Mouse (Mus musculus): Measurements from ENCODE around the gene Samd9l. TPM values are rescaled to one million over a fixed set of nuclear protein-coding genes. Genes with fewer than 3 reads are reported as not detected.
"Not testable (repeated sequence)": the region's sequence is repeated elsewhere in the genome, so short reads cannot be mapped to it uniquely, and the experiment has no call there.

Samd9l gene
- 6.5 and 7.1 TPM in 2 replicates for polyA plus RNA-seq (2014; fragmentation: Nextera tagmentation; extraction: Ambion mirVana)

GRCm38 (mm10) chr6:3399340-3400068 is at the start of gene Samd9l:
Gene Samd9l (minus strand): TSS chr6:3399572.
- H3K9ac ChIP-seq (ENCODE audit: low read length); H3K9me3 ChIP-seq (ENCODE audit: control insufficient read depth, low read length); H3K27me3 ChIP-seq (replicated peaks; ENCODE audit: control insufficient read depth, insufficient read depth, low read length); H3K27ac ChIP-seq (ENCODE audit: low read depth); H3K36me3 ChIP-seq (ENCODE audit: control insufficient read depth, insufficient read depth, low read length); H3K4me1 ChIP-seq (replicated peaks; ENCODE audit: control insufficient read depth, insufficient read depth, low read length): not testable (repeated sequence)
- Histone ChIP-seq H3K4me2 (ENCODE audit: low read length) (peak within 1 kb of the TSS; percentile 41), H3K4me3 (ENCODE audit: low read depth, low read length) (peak within 1 kb of the TSS; percentile 20)
- DNase-seq (ENCODE audit: low spot score) = peak; percentile 53
- peak; percentile 74; the same call in 1 of the 2 replicates for ATAC-seq (replicated peaks; ENCODE audit: low FRiP score, low TSS enrichment, low read depth)
- WGBS = 41% methylated on average over 4 of the region's 4 CpGs

GRCm38 (mm10) chr6:3447404-3447803 is 48.0 kb upstream of the Samd9l start:
- no peaks in the 10 kb centered on the region for H3K9me3 ChIP-seq (ENCODE audit: control insufficient read depth, low read length)
- no peaks in the 10 kb centered on the region for H3K4me1 ChIP-seq (replicated peaks; ENCODE audit: control insufficient read depth, insufficient read depth, low read length)
- DNase-seq (ENCODE audit: low spot score) = peak; percentile 77
- no peak overlapping the region for H3K4me2 ChIP-seq (ENCODE audit: low read length)
- peak; percentile 60 for ATAC-seq (replicated peaks; ENCODE audit: low FRiP score, low TSS enrichment, low read depth)
- H3K36me3 ChIP-seq (ENCODE audit: control insufficient read depth, insufficient read depth, low read length) = no peaks in the 10 kb centered on the region
- H3K9ac ChIP-seq (ENCODE audit: low read length) = no peak overlapping the region
- H3K27ac ChIP-seq (ENCODE audit: low read depth) = no peak overlapping the region
- 6% methylated on average over 5 of the region's 5 CpGs for WGBS
- H3K4me3 ChIP-seq (ENCODE audit: low read depth, low read length) = no peak overlapping the region
- H3K27me3 ChIP-seq (replicated peaks; ENCODE audit: control insufficient read depth, insufficient read depth, low read length) = no peaks in the 10 kb centered on the region

- 15% methylated on average over 1 of the region's 1 CpGs for WGBS
- Histone ChIP-seq H3K4me3 (ENCODE audit: low read depth, low read length) (no peak overlapping the region), H3K9ac (ENCODE audit: low read length) (no peak overlapping the region), H3K27ac (ENCODE audit: low read depth) (no peak overlapping the region), H3K27me3 (replicated peaks; ENCODE audit: control insufficient read depth, insufficient read depth, low read length) (no peaks in the 10 kb centered on the region), H3K9me3 (ENCODE audit: control insufficient read depth, low read length) (no peaks in the 10 kb centered on the region), H3K4me1 (replicated peaks; ENCODE audit: control insufficient read depth, insufficient read depth, low read length) (no peaks in the 10 kb centered on the region), H3K4me2 (ENCODE audit: low read length) (no peak overlapping the region), H3K36me3 (ENCODE audit: control insufficient read depth, insufficient read depth, low read length) (no peaks in the 10 kb centered on the region)
- ATAC-seq (replicated peaks; ENCODE audit: low FRiP score, low TSS enrichment, low read depth) (no peak), DNase-seq (ENCODE audit: low spot score) (no peak)
Observed at GRCm38 (mm10) chr6:3443905-3444304, 44.5 kb upstream of the Samd9l start.

- no peak overlapping the region for H3K27ac ChIP-seq (ENCODE audit: low read depth)
- H3K36me3 ChIP-seq (ENCODE audit: control insufficient read depth, insufficient read depth, low read length) = no peaks in the 10 kb centered on the region
- H3K9me3 ChIP-seq (ENCODE audit: control insufficient read depth, low read length) = no peaks in the 10 kb centered on the region
- no peak for DNase-seq (ENCODE audit: low spot score)
- H3K9ac ChIP-seq (ENCODE audit: low read length) = no peak overlapping the region
- no peak overlapping the region for H3K4me3 ChIP-seq (ENCODE audit: low read depth, low read length)
- no peak overlapping the region for H3K4me2 ChIP-seq (ENCODE audit: low read length)
- no peak for ATAC-seq (replicated peaks; ENCODE audit: low FRiP score, low TSS enrichment, low read depth)
- H3K4me1 ChIP-seq (replicated peaks; ENCODE audit: control insufficient read depth, insufficient read depth, low read length) = no peaks in the 10 kb centered on the region
- H3K27me3 ChIP-seq (replicated peaks; ENCODE audit: control insufficient read depth, insufficient read depth, low read length) = no peaks in the 10 kb centered on the region
Observed at GRCm38 (mm10) chr6:3436087-3436486, 36.7 kb upstream of the Samd9l start.

- not testable (repeated sequence) for H3K9me3 ChIP-seq (ENCODE audit: control insufficient read depth, low read length); ATAC-seq (replicated peaks; ENCODE audit: low FRiP score, low TSS enrichment, low read depth); H3K27me3 ChIP-seq (replicated peaks; ENCODE audit: control insufficient read depth, insufficient read depth, low read length); DNase-seq (ENCODE audit: low spot score); H3K4me2 ChIP-seq (ENCODE audit: low read length); H3K36me3 ChIP-seq (ENCODE audit: control insufficient read depth, insufficient read depth, low read length); H3K9ac ChIP-seq (ENCODE audit: low read length); H3K27ac ChIP-seq (ENCODE audit: low read depth); H3K4me3 ChIP-seq (ENCODE audit: low read depth, low read length); H3K4me1 ChIP-seq (replicated peaks; ENCODE audit: control insufficient read depth, insufficient read depth, low read length)
- WGBS = 80% methylated on average over 2 of the region's 2 CpGs
Observed at GRCm38 (mm10) chr6:3430976-3431375, 31.6 kb upstream of the Samd9l start.

- H3K9me3 ChIP-seq (ENCODE audit: control insufficient read depth, low read length) = no peaks in the 10 kb centered on the region
- no peaks in the 10 kb centered on the region for H3K36me3 ChIP-seq (ENCODE audit: control insufficient read depth, insufficient read depth, low read length)
- WGBS = 86% methylated on average over 1 of the region's 1 CpGs
- no peak overlapping the region for H3K4me3 ChIP-seq (ENCODE audit: low read depth, low read length)
- H3K4me2 ChIP-seq (ENCODE audit: low read length) = no peak overlapping the region
- H3K27ac ChIP-seq (ENCODE audit: low read depth) = no peak overlapping the region
- no peaks in the 10 kb centered on the region for H3K27me3 ChIP-seq (replicated peaks; ENCODE audit: control insufficient read depth, insufficient read depth, low read length)
- no peaks in the 10 kb centered on the region for H3K4me1 ChIP-seq (replicated peaks; ENCODE audit: control insufficient read depth, insufficient read depth, low read length)
- DNase-seq (ENCODE audit: low spot score) = no peak
- no peak overlapping the region for H3K9ac ChIP-seq (ENCODE audit: low read length)
- ATAC-seq (replicated peaks; ENCODE audit: low FRiP score, low TSS enrichment, low read depth) = no peak
Observed at GRCm38 (mm10) chr6:3427047-3427446, 27.7 kb upstream of the Samd9l start.

GRCm38 (mm10) chr6:3425333-3425732 is 26.0 kb upstream of the Samd9l start:
- H3K9ac ChIP-seq (ENCODE audit: low read length); H3K9me3 ChIP-seq (ENCODE audit: control insufficient read depth, low read length); H3K27ac ChIP-seq (ENCODE audit: low read depth); DNase-seq (ENCODE audit: low spot score); H3K4me2 ChIP-seq (ENCODE audit: low read length); H3K36me3 ChIP-seq (ENCODE audit: control insufficient read depth, insufficient read depth, low read length); H3K4me3 ChIP-seq (ENCODE audit: low read depth, low read length); H3K27me3 ChIP-seq (replicated peaks; ENCODE audit: control insufficient read depth, insufficient read depth, low read length); H3K4me1 ChIP-seq (replicated peaks; ENCODE audit: control insufficient read depth, insufficient read depth, low read length): not testable (repeated sequence)
- ATAC-seq (replicated peaks; ENCODE audit: low FRiP score, low TSS enrichment, low read depth) = peak; percentile 60; the same call in 1 of the 2 replicates

GRCm38 (mm10) chr6:3424613-3425277 is 25.4 kb upstream of the Samd9l start:
- DNase-seq (ENCODE audit: low spot score); H3K4me2 ChIP-seq (ENCODE audit: low read length); H3K27me3 ChIP-seq (replicated peaks; ENCODE audit: control insufficient read depth, insufficient read depth, low read length); H3K4me1 ChIP-seq (replicated peaks; ENCODE audit: control insufficient read depth, insufficient read depth, low read length); H3K9ac ChIP-seq (ENCODE audit: low read length); H3K4me3 ChIP-seq (ENCODE audit: low read depth, low read length); H3K27ac ChIP-seq (ENCODE audit: low read depth); H3K9me3 ChIP-seq (ENCODE audit: control insufficient read depth, low read length); H3K36me3 ChIP-seq (ENCODE audit: control insufficient read depth, insufficient read depth, low read length): not testable (repeated sequence)
- peak; percentile 75; the same call in 1 of the 2 replicates for ATAC-seq (replicated peaks; ENCODE audit: low FRiP score, low TSS enrichment, low read depth)
- WGBS = 27% methylated on average over 1 of the region's 4 CpGs

All from intestine, embryonic 14.5 days (tissue).